Mouse (Mus musculus) layer of hippocampus, adult 18-20 months (tissue): ENCODE measurements around the gene Dkkl1. TPM values are rescaled to one million over a fixed set of nuclear protein-coding genes. Genes with fewer than 3 reads are reported as not detected.
"Not testable (repeated sequence)": the region's sequence is repeated elsewhere in the genome, so short reads cannot be mapped to it uniquely, and the experiment has no call there.

Experiments used
- DNase-seq, 2 experiments: peaks; one replicate each; pipeline ENCODE4 v3.0.0; 2022; ENCODE audit warnings: low spot score in 2 of 2
- total RNA-seq, 2 experiments: library from RNA; stranded (reverse); gene quantifications; 2 replicates each; pipeline ENCODE4 v1.2.3; 2021

The Dkkl1 gene
- total RNA-seq, 2 experiments from 2014 or later: 1.9 to 3.1 TPM

- DNase-seq: no peak
Observed at GRCm38 (mm10) chr7:45193871-45194785, 17.8 kb downstream of the Dkkl1 start.

- no peak for DNase-seq
Observed at GRCm38 (mm10) chr7:45193406-45193805, 18.5 kb downstream of the Dkkl1 start.

- no peak for DNase-seq
Observed at GRCm38 (mm10) chr7:45192585-45193310, 19.2 kb downstream of the Dkkl1 start.

GRCm38 (mm10) chr7:45191803-45192363, 20.1 kb downstream of the Dkkl1 start:
- no peak for DNase-seq

GRCm38 (mm10) chr7:45191161-45191560, 20.8 kb downstream of the Dkkl1 start:
- DNase-seq: no peak

GRCm38 (mm10) chr7:45190186-45190585, 21.8 kb downstream of the Dkkl1 start:
- DNase-seq: no peak

- no peak for DNase-seq
Observed at GRCm38 (mm10) chr7:45189600-45189999, 22.3 kb downstream of the Dkkl1 start.

- no peak for DNase-seq
Observed at GRCm38 (mm10) chr7:45185921-45186320, 26.0 kb downstream of the Dkkl1 start.

GRCm38 (mm10) chr7:45183672-45184071, 28.3 kb downstream of the Dkkl1 start:
- no peak for DNase-seq

- no peak for DNase-seq
Observed at GRCm38 (mm10) chr7:45182606-45183005, 29.3 kb downstream of the Dkkl1 start.

- DNase-seq: peak; percentile 86 to 91
Observed at GRCm38 (mm10) chr7:45182199-45182601, 29.7 kb downstream of the Dkkl1 start.

GRCm38 (mm10) chr7:45181540-45181939, 30.4 kb downstream of the Dkkl1 start:
- DNase-seq: no peak

GRCm38 (mm10) chr7:45180896-45181477, 31.0 kb downstream of the Dkkl1 start, which contains the start of gene Pth2:
Gene Pth2, plus strand, starts transcription at chr7:45180995.
- no peak for DNase-seq

- DNase-seq: no peak
Observed at GRCm38 (mm10) chr7:45179469-45179868, 32.5 kb downstream of the Dkkl1 start, which contains the start of gene Gfy. Gene Gfy, minus strand, starts transcription at chr7:45179569.

GRCm38 (mm10) chr7:45178550-45178949, 33.4 kb downstream of the Dkkl1 start:
- no peak for DNase-seq

- no peak for DNase-seq
Observed at GRCm38 (mm10) chr7:45176356-45176755, 35.6 kb downstream of the Dkkl1 start.

GRCm38 (mm10) chr7:45175929-45176328, 36.0 kb downstream of the Dkkl1 start:
- DNase-seq: no peak

- no peak for DNase-seq
Observed at GRCm38 (mm10) chr7:45175398-45175797, 36.5 kb downstream of the Dkkl1 start.

GRCm38 (mm10) chr7:45174567-45175280, 37.2 kb downstream of the Dkkl1 start:
- no peak for DNase-seq

- DNase-seq: not testable (repeated sequence)
Observed at GRCm38 (mm10) chr7:45173772-45174171, 38.2 kb downstream of the Dkkl1 start.

GRCm38 (mm10) chr7:45172974-45173373, 39.0 kb downstream of the Dkkl1 start:
- DNase-seq: peak in 1 of 2 experiments; percentile 53
